Mouse (Mus musculus) hematopoietic stem cell, adult 5-6 weeks (primary cell): ENCODE data around the gene Zer1. TPM values are rescaled to one million over a fixed set of nuclear protein-coding genes. Genes with fewer than 3 reads are reported as not detected.
"Not testable (repeated sequence)": the region's sequence is repeated elsewhere in the genome, so short reads cannot be mapped to it uniquely, and the experiment has no call there.

Experiments used
- ATAC-seq, 2 experiments: fragments of 125-278 bp in 1 of 2; replicated peaks in 1 of 2; 2 replicates each; pipeline ENCODE4 v1.8.0; 2016 to 2017; ENCODE audit warnings: inconsistent platforms in 2 of 2, mild to moderate bottlenecking in 2 of 2, moderate number of reproducible peaks in 2 of 2, low read depth in 1 of 2, moderate TSS enrichment in 1 of 2; ENCODE audit not compliant: low FRiP score in 2 of 2, poor library complexity in 2 of 2, severe bottlenecking in 2 of 2, insufficient read depth in 1 of 2, low TSS enrichment in 1 of 2
- total RNA-seq: library from RNA; stranded (forward); fragments of 172-1452, 232-1000 nt; gene quantifications from 2 replicates; pipeline ENCODE4 v1.2.3, GENCODE M21; 2017

Gene Zer1
- 12.6 and 15.6 TPM in 2 replicates for total RNA-seq

DNA sequence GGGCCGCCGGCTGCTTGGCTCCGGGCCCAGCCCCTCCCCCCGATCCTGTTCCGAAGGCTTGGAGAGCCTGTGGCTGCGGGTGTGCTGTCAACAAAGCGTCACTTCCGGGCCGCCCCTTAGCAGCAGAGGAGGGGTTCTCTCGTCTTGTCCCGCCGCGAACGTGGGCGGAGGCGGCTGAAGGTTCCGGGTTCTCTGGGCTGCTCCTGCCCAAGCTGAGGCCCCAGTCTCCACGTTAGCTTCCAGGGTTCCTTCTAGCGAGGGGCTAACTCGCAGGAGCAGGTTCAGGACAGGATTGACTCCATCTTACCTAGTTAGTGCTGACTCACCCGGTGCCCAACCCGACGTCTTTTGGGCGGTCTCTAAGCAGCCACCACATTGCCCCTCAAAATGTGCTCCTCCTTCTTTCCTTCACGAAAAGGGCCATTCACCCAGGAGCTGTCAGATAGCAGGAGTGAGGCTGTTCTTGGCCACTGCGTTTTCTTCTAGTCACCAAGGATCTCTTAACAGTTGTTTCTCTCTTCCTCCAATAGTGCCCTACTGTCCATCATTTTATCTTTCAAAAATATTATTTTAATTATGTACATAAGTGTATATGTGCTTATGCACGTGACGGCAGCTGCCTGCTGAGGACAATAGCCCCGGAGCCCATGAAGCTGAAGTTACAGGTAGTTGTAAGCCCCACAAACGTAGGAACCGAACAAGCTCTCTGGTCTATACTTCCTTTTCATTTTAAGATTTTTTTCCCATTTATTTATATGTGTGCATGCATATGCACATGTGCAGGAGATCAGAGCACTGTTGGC, at the start of gene Zer1:
TSS of gene Zer1 (minus strand) at position 114 of the 803 bp plus-strand sequence.
- ATAC-seq, result peak; percentile 93 to 98

- no peak for ATAC-seq
Measured at GRCm38 (mm10) chr2:30173541-30174240, 49.3 kb upstream of the Zer1 start.

DNA sequence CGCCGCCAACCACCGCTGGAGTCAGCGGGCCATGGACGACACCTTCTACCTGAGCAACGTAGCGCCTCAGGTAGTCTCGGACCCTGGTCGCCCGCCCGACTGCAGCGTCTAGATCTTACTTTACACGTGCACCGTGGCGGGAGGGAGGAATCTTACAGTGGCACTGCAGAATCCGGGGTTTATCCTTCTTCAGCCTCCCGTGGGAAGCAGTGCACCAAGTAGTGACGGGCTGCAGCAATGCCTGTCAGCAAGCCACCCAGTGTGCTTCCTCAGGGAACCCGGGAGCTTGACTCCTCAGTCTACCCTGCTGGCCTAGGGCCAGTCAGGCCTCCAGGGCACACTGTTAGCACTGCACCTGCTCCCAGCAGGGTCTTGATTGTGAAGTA, 47.6 kb upstream of the Zer1 start:
- no peak for ATAC-seq

DNA sequence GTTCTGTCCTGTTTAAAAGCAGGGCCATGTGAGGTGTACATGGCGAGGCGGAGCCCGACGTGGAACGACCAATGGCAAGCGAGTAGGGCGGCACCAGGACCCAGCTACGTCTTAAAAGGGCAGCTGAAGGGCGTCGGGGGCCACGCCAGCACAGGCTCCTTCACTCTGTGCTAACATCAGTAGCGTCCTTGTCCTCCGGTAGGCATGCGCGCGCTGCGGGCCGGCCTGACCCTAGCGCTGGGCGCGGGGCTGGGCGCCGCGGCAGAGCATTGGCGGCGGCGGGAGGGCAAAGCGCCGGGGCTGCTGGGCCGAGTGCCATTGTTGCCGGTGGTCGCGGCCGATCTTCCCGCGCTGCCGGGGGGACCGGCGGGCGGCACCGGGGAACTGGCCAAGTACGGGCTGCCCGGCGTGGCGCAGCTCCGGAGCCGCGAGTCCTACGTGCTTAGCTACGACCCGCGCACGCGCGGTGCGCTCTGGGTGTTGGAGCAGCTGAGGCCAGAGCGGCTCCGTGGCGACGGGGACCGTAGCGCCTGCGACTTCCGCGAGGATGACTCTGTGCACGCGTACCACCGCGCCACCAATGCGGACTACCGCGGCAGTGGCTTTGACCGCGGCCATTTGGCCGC, 47.1 kb upstream of the Zer1 start, which contains the start of gene Endog:
TSS of gene Endog (plus strand) at position 123 of the 626 bp plus-strand sequence.
- peak; percentile 77 to 79 for ATAC-seq

DNA sequence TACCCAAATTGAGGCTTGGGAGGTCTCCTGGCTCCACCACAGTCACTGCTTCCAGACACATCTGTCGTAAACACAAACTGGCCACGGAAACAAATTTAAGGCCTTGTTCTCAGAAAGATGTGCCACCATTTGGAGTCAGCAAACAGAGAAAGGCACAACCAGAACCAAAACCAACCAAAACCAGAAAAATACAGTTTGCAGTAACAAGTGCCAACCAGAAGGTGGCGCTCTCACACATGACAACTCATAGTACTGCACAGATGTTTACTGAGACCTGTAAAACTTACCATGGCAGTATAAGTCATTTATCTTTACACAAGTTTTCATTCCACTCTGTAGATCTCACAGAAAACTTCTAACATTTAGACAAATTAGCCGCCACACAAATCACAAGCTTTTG, 42.3 kb upstream of the Zer1 start:
- no peak for ATAC-seq

GRCm38 (mm10) chr2:30164340-30164932, 40.1 kb upstream of the Zer1 start:
- no peak for ATAC-seq

DNA sequence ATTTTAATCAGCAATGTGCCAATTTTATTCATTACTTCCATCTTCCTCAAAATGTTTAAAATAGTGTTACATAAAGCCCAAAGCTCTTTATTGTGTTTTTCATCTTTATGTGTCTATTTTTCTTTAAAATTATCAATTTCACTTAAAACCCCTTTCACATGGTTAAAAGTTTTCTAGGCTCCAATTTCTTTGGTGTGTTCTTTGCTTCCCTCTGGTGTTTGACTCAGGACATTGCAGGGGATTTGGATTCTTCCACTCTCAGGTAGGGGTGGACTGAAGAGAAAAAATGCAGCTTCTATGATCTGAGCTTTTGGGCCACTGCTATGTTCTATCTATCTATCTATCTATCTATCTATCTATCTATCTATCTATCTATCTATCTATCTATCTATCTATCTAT, 37.4 kb upstream of the Zer1 start:
- peak; percentile 59 to 64; a peak in 3 of 4 replicates for ATAC-seq

DNA sequence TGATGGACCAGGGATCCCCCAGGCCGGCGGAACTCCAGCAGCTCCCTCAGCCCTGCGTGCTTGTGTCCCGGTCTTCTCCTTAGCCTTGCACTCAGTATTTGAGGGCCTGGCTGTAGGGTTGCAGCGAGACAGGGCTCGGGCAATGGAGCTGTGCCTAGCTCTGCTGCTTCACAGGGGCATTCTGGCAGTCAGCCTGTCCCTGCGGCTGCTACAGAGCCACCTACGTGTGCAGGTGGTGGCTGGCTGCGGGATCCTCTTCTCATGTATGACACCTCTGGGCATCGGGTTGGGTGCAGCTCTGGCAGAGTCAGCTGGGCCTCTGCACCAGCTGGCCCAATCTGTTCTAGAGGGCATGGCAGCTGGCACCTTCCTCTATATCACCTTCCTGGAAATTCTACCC, 35.5 kb upstream of the Zer1 start:
- ATAC-seq, result not testable (repeated sequence)

GRCm38 (mm10) chr2:30152616-30153015, 28.2 kb upstream of the Zer1 start:
- no peak for ATAC-seq

- ATAC-seq, result no peak
Measured at GRCm38 (mm10) chr2:30151840-30152239, 27.5 kb upstream of the Zer1 start.

GRCm38 (mm10) chr2:30147466-30147865, 23.1 kb upstream of the Zer1 start:
- no peak for ATAC-seq

DNA sequence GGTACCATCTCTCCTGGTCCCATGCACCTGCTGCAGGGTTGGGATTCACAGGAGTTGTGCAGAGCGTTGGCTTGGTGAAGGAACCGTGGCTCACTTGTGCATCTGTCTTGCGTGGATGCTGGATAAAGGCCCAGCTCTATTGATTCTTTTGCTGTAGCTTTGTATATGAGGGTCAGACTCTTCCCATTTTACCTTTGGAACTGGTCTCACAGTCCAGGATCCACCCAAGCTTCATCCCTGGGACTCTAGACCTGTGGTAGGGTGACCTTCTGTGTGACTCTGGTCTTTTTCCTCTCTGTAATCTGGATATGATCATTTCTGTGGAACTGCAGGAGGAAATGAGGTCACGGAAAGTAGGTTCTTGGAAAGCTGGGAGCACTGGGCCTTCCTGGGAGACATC, 20.1 kb upstream of the Zer1 start:
- no peak for ATAC-seq

DNA sequence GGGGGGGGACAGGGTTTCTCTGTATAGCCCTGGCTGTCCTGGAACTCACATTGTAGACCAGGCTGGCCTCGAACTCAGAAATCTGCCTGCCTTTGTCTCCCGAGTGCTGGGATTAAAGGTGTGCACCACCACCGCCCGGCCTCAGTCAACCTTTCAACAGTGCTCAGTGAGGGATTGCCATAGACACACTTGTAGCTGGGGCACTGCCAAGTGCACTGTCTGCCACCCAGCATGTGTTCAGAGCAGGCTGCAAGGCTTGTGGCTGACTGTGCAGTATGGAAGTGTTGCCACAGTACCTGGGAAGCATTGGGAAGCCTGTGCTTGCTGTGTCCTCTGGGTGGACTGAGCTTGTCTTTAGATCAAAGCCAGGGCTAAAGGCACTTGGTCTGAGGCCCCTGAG, 15.6 kb upstream of the Zer1 start:
- ATAC-seq, result not testable (repeated sequence)

DNA sequence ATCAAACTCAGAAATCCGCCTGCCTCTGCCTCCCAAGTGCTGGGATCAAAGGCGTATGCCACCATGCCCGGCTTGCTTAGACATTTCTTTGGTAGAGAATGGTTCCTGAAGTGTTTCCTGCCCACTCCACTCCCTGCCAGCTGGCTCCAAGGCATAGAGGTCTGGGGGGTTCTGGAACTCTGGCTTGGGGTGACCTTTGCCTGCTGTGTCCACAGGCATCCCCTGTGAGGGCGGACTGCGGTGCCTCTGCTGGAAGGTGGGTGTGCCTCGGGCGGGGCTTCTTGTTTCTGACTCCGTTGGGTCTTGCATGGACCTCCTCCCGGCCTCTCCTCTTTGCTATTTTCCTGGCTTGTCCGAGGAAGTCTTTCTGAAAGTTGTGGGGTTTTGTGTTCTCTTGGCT, 12.1 kb upstream of the Zer1 start:
- no peak for ATAC-seq

DNA sequence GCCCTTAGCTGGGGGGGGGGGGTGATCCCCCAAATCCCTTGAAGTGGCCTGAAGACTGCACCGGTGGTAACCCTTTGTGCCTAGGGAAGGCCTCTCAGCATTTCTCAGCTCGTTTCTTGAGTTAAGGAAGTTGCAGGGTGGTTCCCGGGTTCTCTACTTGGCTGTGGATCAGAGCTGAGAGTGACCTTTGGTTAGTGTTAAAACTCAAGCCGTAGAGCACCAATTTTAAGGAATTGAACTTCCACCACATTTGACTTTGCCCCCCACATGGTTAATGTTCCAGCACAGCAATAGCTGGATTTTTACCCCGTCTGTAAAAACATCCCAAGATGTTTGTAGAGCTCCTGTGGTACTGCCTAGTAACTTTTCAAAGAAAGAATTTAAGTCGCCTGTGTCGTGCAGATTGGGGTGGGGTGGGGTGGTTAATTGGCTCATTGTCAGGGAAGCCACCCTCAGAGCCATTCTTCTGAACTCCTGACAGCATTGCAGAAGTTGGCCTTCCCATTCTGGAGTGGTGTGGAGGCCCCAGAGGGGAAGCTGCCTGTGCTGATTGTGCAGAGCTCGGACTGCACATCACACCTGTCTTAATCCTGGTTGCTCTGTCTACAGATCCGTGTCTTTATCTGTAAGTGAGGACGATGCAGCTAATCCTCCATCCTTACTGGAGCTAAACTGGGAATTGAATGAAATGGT, 10.7 kb upstream of the Zer1 start:
- no peak for ATAC-seq

GRCm38 (mm10) chr2:30134378-30134711, 10.0 kb upstream of the Zer1 start:
- no peak for ATAC-seq

DNA sequence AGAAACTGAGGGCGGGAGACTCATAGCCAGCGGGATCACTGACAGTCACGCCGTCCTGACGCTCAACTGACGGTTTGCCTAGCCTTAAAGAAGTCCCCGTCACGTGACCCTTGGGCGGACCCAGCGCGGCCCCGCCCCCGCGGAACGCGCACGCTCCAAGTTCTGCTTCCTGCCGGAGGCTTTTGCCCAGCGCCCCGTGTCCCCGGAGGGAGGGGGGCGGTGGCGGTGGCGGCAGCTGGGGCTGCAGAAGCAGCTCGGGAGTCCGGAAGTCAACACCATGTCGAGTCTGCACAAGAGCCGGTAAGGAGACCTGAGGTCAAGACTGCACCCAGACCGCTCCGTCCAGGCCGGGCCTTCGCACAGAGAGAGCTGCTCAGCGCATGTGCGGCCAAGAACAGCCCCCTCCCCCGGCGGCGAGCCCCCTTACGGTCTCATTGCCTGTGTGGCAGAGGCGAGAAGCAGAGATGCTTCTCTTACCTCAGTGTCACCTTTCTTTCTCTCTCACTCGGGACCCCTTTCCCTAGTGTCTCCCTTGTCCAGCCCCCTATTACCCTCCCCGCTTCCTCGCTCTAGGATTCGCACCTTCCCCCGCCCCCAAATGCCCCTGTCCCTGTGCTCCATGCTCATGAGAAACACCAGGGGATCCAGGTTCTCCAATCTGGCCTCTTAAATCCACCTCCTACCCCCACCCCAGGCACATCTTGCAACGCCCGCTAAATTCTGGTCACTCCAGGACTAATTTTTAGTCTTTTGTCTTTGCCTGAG, 9.4 kb upstream of the Zer1 start, which contains the start of gene Tbc1d13:
TSS of gene Tbc1d13 (plus strand) at position 134 of the 765 bp plus-strand sequence.
- ATAC-seq, result peak; percentile 93 to 94
